Mouse (Mus musculus): ENCODE results near the gene Cep41. TPM values are rescaled to one million over a fixed set of nuclear protein-coding genes. Genes with fewer than 3 reads are reported as not detected.

Cep41 gene
- total RNA-seq, 1 experiment: 8.6 TPM

DNA sequence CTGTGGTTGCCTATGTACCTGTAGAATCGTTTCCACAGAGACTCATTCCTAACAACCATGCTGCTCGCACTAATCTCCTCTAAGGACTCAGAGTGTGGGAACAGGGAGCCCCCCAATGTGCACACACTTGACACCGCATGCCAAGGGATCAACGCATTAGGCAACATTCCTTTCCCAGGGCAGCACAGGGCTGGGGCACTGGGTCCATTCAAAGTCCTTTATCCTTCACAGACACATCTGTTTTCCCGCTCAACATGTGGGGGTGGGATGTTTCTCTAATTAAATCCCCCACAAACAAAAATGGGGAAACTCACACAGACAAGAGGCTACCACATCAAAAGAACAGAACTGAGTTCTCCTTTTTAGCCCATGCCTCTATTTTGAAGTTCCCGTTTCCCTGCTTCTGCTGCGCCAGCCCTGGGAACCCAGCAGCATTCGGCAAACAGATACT, 77.0 kb downstream of the Cep41 start:
- no peak overlapping the region for H3K27ac ChIP-seq (ENCODE audit: insufficient read depth, low read depth, low read length, poor library complexity, severe bottlenecking)
- no peak overlapping the region for H3K9ac ChIP-seq (ENCODE audit: insufficient read depth, low read depth, low read length, poor library complexity, severe bottlenecking)
- no peaks in the 10 kb centered on the region for H3K9me3 ChIP-seq (ENCODE audit: control insufficient read depth, insufficient read depth, low read depth, low read length)
- no peaks in the 10 kb centered on the region for H3K36me3 ChIP-seq (ENCODE audit: control insufficient read depth, insufficient read depth, low read length, poor library complexity, severe bottlenecking)
- in situ Hi-C loops (cut with MboI; ENCODE audit: low sequenced_read_pairs in 2 of 2, unreplicated experiment in 2 of 2): no loop called here
- H3K4me3 ChIP-seq (ENCODE audit: insufficient read depth in 1 of 2, low read depth in 1 of 2, low read length in 2 of 2, poor library complexity in 1 of 2, severe bottlenecking in 1 of 2): no peak overlapping the region
- peaks cover 0 to 20% of the 10 kb centered on the region in 2 experiments; a peak in 2 of 4 replicates for H3K4me1 ChIP-seq (ENCODE audit: control insufficient read depth in 2 of 2, insufficient read depth in 2 of 2, low read length in 2 of 2, poor library complexity in 1 of 2)
- TF ChIP-seq MAFK (IDR thresholded peaks at IDR 0.05; ENCODE audit: insufficient read depth, low read depth, low read length) (no peak), ZC3H11A (IDR thresholded peaks at IDR 0.05; ENCODE audit: borderline replicate concordance, low read depth, low read length) (no peak), HCFC1 (IDR thresholded peaks at IDR 0.05; ENCODE audit: borderline replicate concordance, insufficient read depth, low read length) (no peak), CHD2 (IDR thresholded peaks at IDR 0.05; ENCODE audit: low read depth, low read length) (no peak), ZNF384 (IDR thresholded peaks at IDR 0.05; ENCODE audit: low read depth, low read length) (no peak)
- no peak for DNase-seq (ENCODE audit: low read depth, low spot score)

DNA sequence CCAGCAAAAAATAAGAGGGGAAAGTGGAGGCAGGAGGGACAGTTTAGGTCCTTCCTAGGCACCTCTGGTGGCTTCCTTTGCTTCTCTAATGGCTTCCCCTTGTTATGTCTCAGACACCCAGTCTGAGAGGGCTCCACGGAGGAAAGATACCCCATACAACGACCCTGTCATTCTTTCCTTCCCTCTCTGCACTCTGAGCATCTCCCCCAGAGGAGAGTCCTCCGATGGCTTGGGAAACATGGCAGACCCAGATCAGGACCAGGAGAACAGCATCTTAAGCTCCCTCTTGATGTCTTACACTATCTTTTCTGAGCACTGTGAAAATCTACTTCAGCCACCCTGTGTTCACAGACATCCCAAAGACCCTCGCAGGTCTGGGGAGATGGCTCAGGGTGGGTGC, 77.8 kb downstream of the Cep41 start:
- DNase-seq (ENCODE audit: low read depth, low spot score): no peak
- Histone ChIP-seq H3K27ac (ENCODE audit: insufficient read depth, low read depth, low read length, poor library complexity, severe bottlenecking) (no peak overlapping the region), H3K9me3 (ENCODE audit: control insufficient read depth, insufficient read depth, low read depth, low read length) (no peaks in the 10 kb centered on the region), H3K36me3 (ENCODE audit: control insufficient read depth, insufficient read depth, low read length, poor library complexity, severe bottlenecking) (no peaks in the 10 kb centered on the region), H3K9ac (ENCODE audit: insufficient read depth, low read depth, low read length, poor library complexity, severe bottlenecking) (no peak overlapping the region), H3K4me1 (ENCODE audit: control insufficient read depth in 2 of 2, insufficient read depth in 2 of 2, low read length in 2 of 2, poor library complexity in 1 of 2) (peaks cover 0 to 20% of the 10 kb centered on the region in 2 experiments; a peak in 2 of 4 replicates), H3K4me3 (ENCODE audit: insufficient read depth in 1 of 2, low read depth in 1 of 2, low read length in 2 of 2, poor library complexity in 1 of 2, severe bottlenecking in 1 of 2) (no peak overlapping the region)
- in situ Hi-C loops (cut with MboI; ENCODE audit: low sequenced_read_pairs in 2 of 2, unreplicated experiment in 2 of 2): no loop called here
- TF ChIP-seq CHD2 (IDR thresholded peaks at IDR 0.05; ENCODE audit: low read depth, low read length) (no peak), ZC3H11A (IDR thresholded peaks at IDR 0.05; ENCODE audit: borderline replicate concordance, low read depth, low read length) (no peak), MAFK (IDR thresholded peaks at IDR 0.05; ENCODE audit: insufficient read depth, low read depth, low read length) (no peak), ZNF384 (IDR thresholded peaks at IDR 0.05; ENCODE audit: low read depth, low read length) (no peak), HCFC1 (IDR thresholded peaks at IDR 0.05; ENCODE audit: borderline replicate concordance, insufficient read depth, low read length) (no peak)

DNA sequence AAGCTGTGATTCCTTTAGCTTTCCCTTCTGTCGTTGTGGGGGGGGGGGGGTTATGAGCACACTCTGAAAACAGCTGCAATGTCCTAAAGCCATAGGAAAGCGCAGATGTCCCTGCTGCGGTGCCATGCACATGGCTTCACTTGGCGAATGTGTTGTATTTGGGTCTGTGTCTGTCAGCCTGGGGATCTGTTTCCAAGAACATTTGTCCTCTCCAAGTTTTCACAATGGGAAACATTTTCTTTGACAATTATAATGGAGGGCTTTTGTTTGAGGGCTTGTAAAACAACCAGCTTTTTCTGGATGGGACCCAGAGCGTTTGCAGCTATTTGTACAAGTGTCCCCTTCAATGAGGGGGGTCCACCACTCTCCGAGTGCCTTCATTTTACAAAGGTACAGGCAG, 79.3 kb downstream of the Cep41 start:
- TF ChIP-seq MAFK (IDR thresholded peaks at IDR 0.05; ENCODE audit: insufficient read depth, low read depth, low read length) (no peak), HCFC1 (IDR thresholded peaks at IDR 0.05; ENCODE audit: borderline replicate concordance, insufficient read depth, low read length) (no peak), CHD2 (IDR thresholded peaks at IDR 0.05; ENCODE audit: low read depth, low read length) (no peak), ZNF384 (IDR thresholded peaks at IDR 0.05; ENCODE audit: low read depth, low read length) (no peak), ZC3H11A (IDR thresholded peaks at IDR 0.05; ENCODE audit: borderline replicate concordance, low read depth, low read length) (no peak)
- DNase-seq (ENCODE audit: low read depth, low spot score): no peak
- Histone ChIP-seq H3K9me3 (ENCODE audit: control insufficient read depth, insufficient read depth, low read depth, low read length) (no peaks in the 10 kb centered on the region), H3K9ac (ENCODE audit: insufficient read depth, low read depth, low read length, poor library complexity, severe bottlenecking) (no peak overlapping the region), H3K36me3 (ENCODE audit: control insufficient read depth, insufficient read depth, low read length, poor library complexity, severe bottlenecking) (no peaks in the 10 kb centered on the region), H3K4me3 (ENCODE audit: insufficient read depth in 1 of 2, low read depth in 1 of 2, low read length in 2 of 2, poor library complexity in 1 of 2, severe bottlenecking in 1 of 2) (no peak overlapping the region), H3K27ac (ENCODE audit: insufficient read depth, low read depth, low read length, poor library complexity, severe bottlenecking) (no peak overlapping the region), H3K4me1 (ENCODE audit: control insufficient read depth in 2 of 2, insufficient read depth in 2 of 2, low read length in 2 of 2, poor library complexity in 1 of 2) (peaks cover 0 to 20% of the 10 kb centered on the region in 2 experiments; a peak in 2 of 4 replicates)
- in situ Hi-C loops (cut with MboI; ENCODE audit: low sequenced_read_pairs in 2 of 2, unreplicated experiment in 2 of 2): no loop called here

DNA sequence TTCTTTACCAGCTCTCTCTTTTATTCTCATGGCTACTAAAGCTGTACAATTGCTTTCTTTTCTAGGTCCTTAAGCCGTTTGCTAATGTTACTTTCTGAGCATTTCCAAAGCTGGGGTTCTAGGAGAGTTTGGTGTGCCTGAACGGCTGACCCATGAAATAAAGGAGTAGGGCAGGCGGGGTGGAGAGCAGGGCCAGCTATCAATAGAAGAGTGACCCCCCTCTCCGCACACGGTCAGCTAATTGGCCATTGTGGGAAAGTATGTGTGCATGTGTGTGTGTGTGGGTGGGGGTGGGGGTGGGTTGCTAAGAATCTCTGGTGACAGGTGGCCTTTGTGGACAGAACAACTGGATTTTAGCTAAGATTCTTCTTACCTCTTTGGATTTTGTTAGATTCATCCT, 82.3 kb downstream of the Cep41 start:
- Histone ChIP-seq H3K9ac (ENCODE audit: insufficient read depth, low read depth, low read length, poor library complexity, severe bottlenecking) (no peak overlapping the region), H3K27ac (ENCODE audit: insufficient read depth, low read depth, low read length, poor library complexity, severe bottlenecking) (no peak overlapping the region), H3K9me3 (ENCODE audit: control insufficient read depth, insufficient read depth, low read depth, low read length) (no peaks in the 10 kb centered on the region), H3K4me1 (ENCODE audit: control insufficient read depth in 2 of 2, insufficient read depth in 2 of 2, low read length in 2 of 2, poor library complexity in 1 of 2) (no peaks in the 10 kb centered on the region), H3K36me3 (ENCODE audit: control insufficient read depth, insufficient read depth, low read length, poor library complexity, severe bottlenecking) (no peaks in the 10 kb centered on the region), H3K4me3 (ENCODE audit: insufficient read depth in 1 of 2, low read depth in 1 of 2, low read length in 2 of 2, poor library complexity in 1 of 2, severe bottlenecking in 1 of 2) (no peak overlapping the region)
- no peak for TF ChIP-seq CHD2 (IDR thresholded peaks at IDR 0.05; ENCODE audit: low read depth, low read length)
- no peak for TF ChIP-seq ZNF384 (IDR thresholded peaks at IDR 0.05; ENCODE audit: low read depth, low read length)
- no peak for TF ChIP-seq HCFC1 (IDR thresholded peaks at IDR 0.05; ENCODE audit: borderline replicate concordance, insufficient read depth, low read length)
- TF ChIP-seq ZC3H11A (IDR thresholded peaks at IDR 0.05; ENCODE audit: borderline replicate concordance, low read depth, low read length): no peak
- no peak for TF ChIP-seq MAFK (IDR thresholded peaks at IDR 0.05; ENCODE audit: insufficient read depth, low read depth, low read length)
- no peak for DNase-seq (ENCODE audit: low read depth, low spot score)
- in situ Hi-C loops (cut with MboI; ENCODE audit: low sequenced_read_pairs in 2 of 2, unreplicated experiment in 2 of 2): no loop called here

DNA sequence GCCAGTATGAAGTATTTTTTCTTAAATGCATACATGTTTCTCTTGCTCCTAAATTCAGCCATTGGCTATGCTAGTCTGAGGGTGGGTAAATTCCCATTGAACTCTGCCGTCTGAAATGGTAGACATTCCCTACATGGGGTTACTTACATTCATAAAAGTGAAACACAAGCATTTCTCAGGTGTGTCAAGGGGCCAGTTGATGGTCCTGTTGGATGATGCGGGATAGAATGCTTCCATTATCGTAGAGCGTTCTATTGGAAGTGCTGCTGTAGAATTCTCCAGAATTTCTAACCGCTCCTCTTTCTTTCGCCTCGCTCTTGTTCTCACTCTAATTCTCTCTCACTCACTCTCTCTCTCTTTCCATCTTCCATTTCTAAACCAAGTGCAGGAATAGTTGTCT, 82.8 kb downstream of the Cep41 start, which contains the start of gene Cpa5:
Cpa5 (plus strand) TSS at position 301 of the 400 bp plus-strand sequence.
- Histone ChIP-seq H3K4me3 (ENCODE audit: insufficient read depth in 1 of 2, low read depth in 1 of 2, low read length in 2 of 2, poor library complexity in 1 of 2, severe bottlenecking in 1 of 2) (no peak within 1 kb of the TSS), H3K4me1 (ENCODE audit: control insufficient read depth in 2 of 2, insufficient read depth in 2 of 2, low read length in 2 of 2, poor library complexity in 1 of 2) (no peaks in the 10 kb centered on the region), H3K27ac (ENCODE audit: insufficient read depth, low read depth, low read length, poor library complexity, severe bottlenecking) (no peak within 1 kb of the TSS), H3K36me3 (ENCODE audit: control insufficient read depth, insufficient read depth, low read length, poor library complexity, severe bottlenecking) (no peaks in the 10 kb centered on the region), H3K9me3 (ENCODE audit: control insufficient read depth, insufficient read depth, low read depth, low read length) (no peaks in the 10 kb centered on the region), H3K9ac (ENCODE audit: insufficient read depth, low read depth, low read length, poor library complexity, severe bottlenecking) (no peak within 1 kb of the TSS)
- TF ChIP-seq ZC3H11A (IDR thresholded peaks at IDR 0.05; ENCODE audit: borderline replicate concordance, low read depth, low read length): no peak
- TF ChIP-seq HCFC1 (IDR thresholded peaks at IDR 0.05; ENCODE audit: borderline replicate concordance, insufficient read depth, low read length): no peak
- TF ChIP-seq ZNF384 (IDR thresholded peaks at IDR 0.05; ENCODE audit: low read depth, low read length): no peak
- TF ChIP-seq MAFK (IDR thresholded peaks at IDR 0.05; ENCODE audit: insufficient read depth, low read depth, low read length): no peak
- no peak for TF ChIP-seq CHD2 (IDR thresholded peaks at IDR 0.05; ENCODE audit: low read depth, low read length)
- in situ Hi-C loops (cut with MboI; ENCODE audit: low sequenced_read_pairs in 2 of 2, unreplicated experiment in 2 of 2): no loop called here
- DNase-seq (ENCODE audit: low read depth, low spot score): no peak

Data from ES-E14 (cell line).